In genomic region chr11:75197956-75198355, GRCm38 (mm10) we compare ENCODE assay signal across 21 mouse cellular contexts. TPM values are rescaled to one million over a fixed set of nuclear protein-coding genes. Genes with fewer than 3 reads are reported as not detected.
DNase-seq lines count a peak whose midpoint lies in the region; ATAC-seq lines count a peak whose summit lies in the region.
"Had no signal": no experiment of that assay in that cellular context is flagged by ENCODE, and none has a peak within 500 bp of the region (broad histone marks: within the 10 kb centered on the region; RNA-seq: fewer than 3 reads in every experiment).

No protein-coding gene starts in this region.

- DNase-seq in CD4-positive, CD25-positive, alpha-beta regulatory T cell, adult 2 months (ENCODE audit: low read depth, low spot score), result peak; percentile 51
- peak; percentile 17 for DNase-seq in thymus, postnatal 14 days
- DNase-seq in thymus, postnatal 25 days, result no peak
- peak; percentile 77 for DNase-seq in ZHBTc4 (ENCODE audit: low read depth, low spot score)
- DNase-seq in naive thymus-derived CD4-positive, alpha-beta T cell, adult 2 months (ENCODE audit: low read depth), result peak; percentile 46
- no peak for DNase-seq in gastrocnemius, adult 8-10 months (ENCODE audit: low spot score in 2 of 2)
- no peak for DNase-seq in urinary bladder, postnatal 14 days (ENCODE audit: low spot score)
- DNase-seq: adrenal gland, adult 2 months; gastrocnemius, postnatal 25 days; kidney, postnatal 25 days; liver, embryonic 13.5 days; lung, adult 2 months; lung, postnatal 14 days; right cerebral cortex, adult 18-20 months; right cerebral cortex, postnatal 4 days; thymus, adult 2 months had no signal

- ATAC-seq in CD4-positive, CD25-positive, alpha-beta regulatory T cell, adult 4 months, result no peak
- ATAC-seq: forebrain, embryonic 15.5 days; hindbrain, embryonic 16.5 days; intestine, embryonic 16.5 days had no signal

RNA-seq across cellular contexts. Expression of gene Rtn4rl1, which starts 4.4 kb away (rescaled TPM):
- 1 to 10 TPM; 1.5 to 1.8 TPM for polyA plus RNA-seq in CD4-positive, CD25-positive, alpha-beta regulatory T cell, adult 4 months (2017; shearing (Covaris generic))
- total RNA-seq in gastrocnemius, adult 8-10 months (2022), result 1 to 10 TPM in 1 of 4 experiments, under 1 TPM in 3; 0.63 to 1.3 (median 0.94) TPM

RNA-seq across cellular contexts. Expression of gene Dph1, which starts 6.9 kb away (rescaled TPM):
- 10 to 100 TPM; 11.0 to 20.6 TPM for polyA plus RNA-seq in CD4-positive, CD25-positive, alpha-beta regulatory T cell, adult 4 months (2017; shearing (Covaris generic))
- total RNA-seq in gastrocnemius, adult 8-10 months (2022), result 1 to 10 TPM; 4.2 to 6.9 (median 5.4) TPM

RNA-seq across cellular contexts. Expression of gene Ovca2, which starts 19.3 kb away (rescaled TPM):
- polyA plus RNA-seq in CD4-positive, CD25-positive, alpha-beta regulatory T cell, adult 4 months (2017; shearing (Covaris generic)), result 10 to 100 TPM; 19.2 to 29.4 TPM
- 1 to 10 TPM; 2.0 to 4.5 (median 2.3) TPM for total RNA-seq in gastrocnemius, adult 8-10 months (2022)

RNA-seq across cellular contexts. Expression of gene Hic1, which starts 28.6 kb away (rescaled TPM):
- polyA plus RNA-seq in CD4-positive, CD25-positive, alpha-beta regulatory T cell, adult 4 months (2017; shearing (Covaris generic)), result under 1 TPM in 1 of 2 experiments, not detected in 1; 0.36 TPM
- 1 to 10 TPM; 2.7 to 5.0 (median 4.0) TPM for total RNA-seq in gastrocnemius, adult 8-10 months (2022)
- total RNA-seq: hematopoietic stem cell, adult 5-6 weeks had no signal

Comparison
In these comparisons a context has a peak if more than half of its experiments do, and no peak if none do; other contexts are left out.
1. DNase-seq: peak in CD4-positive, CD25-positive, alpha-beta regulatory T cell, adult 2 months (single experiment), thymus, postnatal 14 days (single experiment), ZHBTc4 (single experiment) and naive thymus-derived CD4-positive, alpha-beta T cell, adult 2 months (single experiment); none in thymus, postnatal 25 days (single experiment), gastrocnemius, adult 8-10 months (0 of 2) and urinary bladder, postnatal 14 days (single experiment).